Mouse (Mus musculus): ENCODE data around the gene Iqschfp. TPM values are rescaled to one million over a fixed set of nuclear protein-coding genes. Genes with fewer than 3 reads are reported as not detected.
A peak's percentile ranks its signal among the peaks of the same experiment; 100 is the strongest.

Gene Iqschfp
- polyA plus RNA-seq, 2 experiments = 0.33 TPM; not detected in 1

DNA sequence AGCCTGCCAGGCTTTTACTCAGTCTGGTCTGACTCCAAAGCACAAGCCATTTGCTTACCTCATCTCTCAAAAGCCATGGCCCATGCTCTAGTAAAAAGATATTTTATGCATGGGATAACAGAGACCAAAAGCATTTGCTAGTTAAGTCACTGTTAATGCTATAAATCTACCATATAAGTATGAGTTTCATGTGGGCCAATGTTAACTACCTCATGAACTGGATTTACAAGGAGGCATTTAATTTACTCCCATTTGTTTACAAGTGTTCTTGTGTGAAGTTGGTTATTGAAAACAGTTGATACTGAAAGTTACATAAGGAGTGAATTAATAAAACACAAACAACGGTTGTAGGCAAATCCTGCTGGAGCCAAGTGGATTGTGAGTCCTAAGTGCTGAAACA, 268.1 kb downstream of the Iqschfp start:
- Histone ChIP-seq H3K9me3 (ENCODE audit: control insufficient read depth, low read length) (no peaks in the 10 kb centered on the region), H3K4me3 (replicated peaks; ENCODE audit: low read length) (no peak overlapping the region), H3K4me2 (replicated peaks; ENCODE audit: low read depth, low read length, severe bottlenecking) (no peak overlapping the region), H3K27ac (replicated peaks; ENCODE audit: low read depth, low read length) (no peak overlapping the region), H3K27me3 (ENCODE audit: control insufficient read depth, insufficient read depth, low read length) (peaks cover 17% of the 10 kb centered on the region), H3K4me1 (ENCODE audit: control insufficient read depth, insufficient read depth, low read length) (no peaks in the 10 kb centered on the region), H3K36me3 (ENCODE audit: control insufficient read depth, insufficient read depth, low read length) (no peaks in the 10 kb centered on the region), H3K9ac (ENCODE audit: low read depth, low read length, severe bottlenecking) (no peak overlapping the region)
- 17% methylated on average over 1 of the region's 1 CpGs for WGBS
- ATAC-seq (ENCODE audit: low FRiP score, low read depth) = peak; percentile 47; the same call in 1 of the 2 replicates
- peak; percentile 18 for DNase-seq (ENCODE audit: low spot score)
- TF ChIP-seq POLR2A (IDR thresholded peaks at IDR 0.05; ENCODE audit: borderline replicate concordance, extremely low read depth, insufficient read depth, insufficient read length) = no peak

DNA sequence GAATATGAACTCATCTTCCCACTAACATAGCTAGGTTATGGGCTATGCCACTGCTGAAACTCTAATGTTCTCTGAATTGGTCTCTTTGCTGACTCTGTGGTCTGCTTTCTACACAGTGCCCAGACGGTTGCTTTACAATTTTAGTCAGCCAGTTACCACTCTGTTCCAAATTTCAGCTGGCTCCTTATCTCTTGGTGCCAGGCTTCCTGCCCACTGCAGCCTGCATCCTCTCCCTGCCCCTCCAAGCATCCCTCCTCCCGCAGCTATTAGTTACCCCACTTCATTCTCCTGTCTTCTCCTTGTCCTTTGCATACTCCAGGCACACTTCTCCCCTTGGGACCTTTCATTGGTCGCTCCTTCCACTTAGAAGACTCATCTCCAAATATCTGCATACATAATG, 268.7 kb downstream of the Iqschfp start:
- Histone ChIP-seq H3K27ac (replicated peaks; ENCODE audit: low read depth, low read length) (no peak overlapping the region), H3K4me3 (replicated peaks; ENCODE audit: low read length) (no peak overlapping the region), H3K9ac (ENCODE audit: low read depth, low read length, severe bottlenecking) (no peak overlapping the region), H3K4me1 (ENCODE audit: control insufficient read depth, insufficient read depth, low read length) (no peaks in the 10 kb centered on the region), H3K4me2 (replicated peaks; ENCODE audit: low read depth, low read length, severe bottlenecking) (no peak overlapping the region), H3K36me3 (ENCODE audit: control insufficient read depth, insufficient read depth, low read length) (no peaks in the 10 kb centered on the region), H3K27me3 (ENCODE audit: control insufficient read depth, insufficient read depth, low read length) (peaks cover 17% of the 10 kb centered on the region), H3K9me3 (ENCODE audit: control insufficient read depth, low read length) (no peaks in the 10 kb centered on the region)
- no peak for ATAC-seq (ENCODE audit: low FRiP score, low read depth)
- no peak for DNase-seq (ENCODE audit: low spot score)
- no peak for TF ChIP-seq POLR2A (IDR thresholded peaks at IDR 0.05; ENCODE audit: borderline replicate concordance, extremely low read depth, insufficient read depth, insufficient read length)
- WGBS = 58% methylated on average over 3 of the region's 3 CpGs

DNA sequence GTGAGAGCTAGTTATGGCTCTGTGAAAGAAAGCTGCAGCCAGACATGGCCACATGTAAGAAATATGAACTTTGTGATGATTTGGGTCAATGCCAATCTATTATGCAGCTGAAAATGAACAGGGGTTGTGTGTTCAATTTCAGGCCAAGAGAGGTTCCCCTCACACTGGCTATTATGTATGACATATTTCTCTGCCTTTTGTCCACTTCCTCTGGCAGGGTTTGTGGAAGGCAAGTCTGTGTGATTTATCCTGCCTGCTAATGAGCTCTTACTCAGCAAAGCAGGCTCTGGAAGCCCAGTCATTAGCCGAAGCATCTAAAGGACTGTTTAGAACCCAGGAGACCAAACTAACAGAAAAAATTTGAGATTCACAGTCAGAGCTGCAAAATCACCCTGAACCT, 286.2 kb downstream of the Iqschfp start:
- H3K4me3 ChIP-seq (replicated peaks; ENCODE audit: low read length) = no peak overlapping the region
- no peaks in the 10 kb centered on the region for H3K9me3 ChIP-seq (ENCODE audit: control insufficient read depth, low read length)
- H3K36me3 ChIP-seq (ENCODE audit: control insufficient read depth, insufficient read depth, low read length) = no peaks in the 10 kb centered on the region
- ATAC-seq (ENCODE audit: low FRiP score, low read depth) (no peak), DNase-seq (ENCODE audit: low spot score) (no peak)
- no peak overlapping the region for H3K9ac ChIP-seq (ENCODE audit: low read depth, low read length, severe bottlenecking)
- H3K4me1 ChIP-seq (ENCODE audit: control insufficient read depth, insufficient read depth, low read length) = no peaks in the 10 kb centered on the region
- TF ChIP-seq POLR2A (IDR thresholded peaks at IDR 0.05; ENCODE audit: borderline replicate concordance, extremely low read depth, insufficient read depth, insufficient read length) = no peak
- 35% methylated on average over 1 of the region's 1 CpGs for WGBS
- no peak overlapping the region for H3K27ac ChIP-seq (replicated peaks; ENCODE audit: low read depth, low read length)
- no peak overlapping the region for H3K4me2 ChIP-seq (replicated peaks; ENCODE audit: low read depth, low read length, severe bottlenecking)
- H3K27me3 ChIP-seq (ENCODE audit: control insufficient read depth, insufficient read depth, low read length) = no peaks in the 10 kb centered on the region

DNA sequence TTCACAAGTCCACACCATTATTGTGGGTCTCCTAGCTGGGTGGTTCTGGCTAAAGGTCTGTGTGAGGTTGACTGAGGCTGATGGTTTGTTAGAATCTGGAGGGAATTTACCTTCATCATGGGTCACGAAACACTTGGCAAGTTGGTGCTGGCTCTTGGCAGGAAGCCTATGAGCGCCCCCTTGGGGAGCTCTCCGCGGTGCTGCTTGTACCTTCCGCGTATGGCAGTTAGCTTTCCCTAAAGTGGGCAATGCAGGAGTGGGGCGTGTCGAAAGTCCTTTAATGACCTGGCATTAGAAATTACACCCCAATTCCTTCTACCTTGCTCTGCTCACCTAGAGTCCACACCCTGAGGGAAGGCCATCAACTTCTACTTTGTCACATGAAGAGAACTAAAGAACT, 295.4 kb downstream of the Iqschfp start:
- no peak for ATAC-seq (ENCODE audit: low FRiP score, low read depth)
- Histone ChIP-seq H3K27me3 (ENCODE audit: control insufficient read depth, insufficient read depth, low read length) (no peaks in the 10 kb centered on the region), H3K27ac (replicated peaks; ENCODE audit: low read depth, low read length) (no peak overlapping the region), H3K9ac (ENCODE audit: low read depth, low read length, severe bottlenecking) (no peak overlapping the region), H3K4me1 (ENCODE audit: control insufficient read depth, insufficient read depth, low read length) (no peaks in the 10 kb centered on the region), H3K4me3 (replicated peaks; ENCODE audit: low read length) (no peak overlapping the region), H3K36me3 (ENCODE audit: control insufficient read depth, insufficient read depth, low read length) (no peaks in the 10 kb centered on the region), H3K9me3 (ENCODE audit: control insufficient read depth, low read length) (no peaks in the 10 kb centered on the region), H3K4me2 (replicated peaks; ENCODE audit: low read depth, low read length, severe bottlenecking) (no peak overlapping the region)
- 63% methylated on average over 8 of the region's 8 CpGs for WGBS
- no peak for DNase-seq (ENCODE audit: low spot score)
- TF ChIP-seq POLR2A (IDR thresholded peaks at IDR 0.05; ENCODE audit: borderline replicate concordance, extremely low read depth, insufficient read depth, insufficient read length) = no peak

DNA sequence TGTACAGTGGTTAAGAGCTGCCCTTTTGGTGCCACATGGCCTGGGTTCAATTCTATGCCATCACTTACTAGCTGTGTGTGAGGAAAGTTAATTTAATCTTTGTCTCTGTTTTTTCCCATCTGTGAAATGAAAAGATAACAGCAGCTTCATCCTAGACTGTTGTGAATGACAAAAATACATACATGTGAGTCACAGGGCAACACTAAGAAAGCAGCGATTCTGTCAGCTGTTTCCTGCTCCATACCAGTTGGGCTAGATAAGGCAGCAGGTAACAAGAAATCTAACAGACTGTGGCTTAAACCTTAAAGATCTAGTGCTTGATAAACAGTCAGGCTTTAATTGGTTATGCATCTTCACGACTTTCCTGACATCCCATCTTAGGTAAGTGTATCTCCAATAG, 297.1 kb downstream of the Iqschfp start:
- Histone ChIP-seq H3K36me3 (ENCODE audit: control insufficient read depth, insufficient read depth, low read length) (no peaks in the 10 kb centered on the region), H3K9me3 (ENCODE audit: control insufficient read depth, low read length) (no peaks in the 10 kb centered on the region), H3K27me3 (ENCODE audit: control insufficient read depth, insufficient read depth, low read length) (no peaks in the 10 kb centered on the region), H3K27ac (replicated peaks; ENCODE audit: low read depth, low read length) (no peak overlapping the region), H3K4me3 (replicated peaks; ENCODE audit: low read length) (no peak overlapping the region), H3K4me1 (ENCODE audit: control insufficient read depth, insufficient read depth, low read length) (no peaks in the 10 kb centered on the region), H3K9ac (ENCODE audit: low read depth, low read length, severe bottlenecking) (no peak overlapping the region), H3K4me2 (replicated peaks; ENCODE audit: low read depth, low read length, severe bottlenecking) (no peak overlapping the region)
- DNase-seq (ENCODE audit: low spot score) = no peak
- ATAC-seq (ENCODE audit: low FRiP score, low read depth) = no peak
- WGBS = 81% methylated on average over 2 of the region's 2 CpGs
- no peak for TF ChIP-seq POLR2A (IDR thresholded peaks at IDR 0.05; ENCODE audit: borderline replicate concordance, extremely low read depth, insufficient read depth, insufficient read length)

DNA sequence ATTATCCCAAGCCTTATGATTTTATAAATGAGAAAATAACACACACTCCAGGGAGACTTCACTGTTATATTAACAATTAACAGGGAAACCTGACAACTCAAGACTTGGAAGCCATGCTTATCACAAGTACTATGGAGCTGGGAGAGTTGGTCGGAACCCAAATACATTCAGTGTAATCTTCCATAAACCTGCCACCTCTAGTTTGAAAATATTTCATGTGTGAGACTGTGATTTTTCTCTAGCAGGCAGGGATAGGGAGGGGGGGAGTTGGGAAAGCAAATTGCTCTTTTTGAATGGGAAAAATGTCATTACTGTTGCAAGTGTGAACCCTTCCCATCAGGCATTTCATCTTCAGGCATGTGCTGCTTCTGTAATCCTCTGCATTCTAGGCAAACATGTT, 304.9 kb downstream of the Iqschfp start:
- ATAC-seq (ENCODE audit: low FRiP score, low read depth) (no peak), DNase-seq (ENCODE audit: low spot score) (no peak)
- H3K9ac ChIP-seq (ENCODE audit: low read depth, low read length, severe bottlenecking) = no peak overlapping the region
- 79% methylated on average over 1 of the region's 1 CpGs for WGBS
- H3K4me3 ChIP-seq (replicated peaks; ENCODE audit: low read length) = no peak overlapping the region
- no peak overlapping the region for H3K4me2 ChIP-seq (replicated peaks; ENCODE audit: low read depth, low read length, severe bottlenecking)
- no peak for TF ChIP-seq POLR2A (IDR thresholded peaks at IDR 0.05; ENCODE audit: borderline replicate concordance, extremely low read depth, insufficient read depth, insufficient read length)
- H3K27me3 ChIP-seq (ENCODE audit: control insufficient read depth, insufficient read depth, low read length) = no peaks in the 10 kb centered on the region
- H3K9me3 ChIP-seq (ENCODE audit: control insufficient read depth, low read length) = no peaks in the 10 kb centered on the region
- H3K4me1 ChIP-seq (ENCODE audit: control insufficient read depth, insufficient read depth, low read length) = no peaks in the 10 kb centered on the region
- no peak overlapping the region for H3K27ac ChIP-seq (replicated peaks; ENCODE audit: low read depth, low read length)
- no peaks in the 10 kb centered on the region for H3K36me3 ChIP-seq (ENCODE audit: control insufficient read depth, insufficient read depth, low read length)

Measured in limb, embryonic 14.5 days (tissue).